Mouse (Mus musculus) liver, embryonic 15.5 days (tissue): Measurements from ENCODE around the gene Dmrtb1. TPM values are rescaled to one million over a fixed set of nuclear protein-coding genes. Genes with fewer than 3 reads are reported as not detected.

ENCODE experiments used
- ATAC-seq: fragments of 200-750 bp; cut with Nextera tagmentation; 2 replicates; pipeline ENCODE4 v1.8.0; 2017; ENCODE audit warnings: moderate number of reproducible peaks, mild to moderate bottlenecking, moderate library complexity; ENCODE audit not compliant: insufficient read depth
- H3K27ac ChIP-seq: fragments of 300-500 bp; sonication (generic); replicated peaks from 2 replicates; pipeline ENCODE4 v1.5.1; 2015; ENCODE audit warnings: mild to moderate bottlenecking, inconsistent platforms
- H3K27me3 ChIP-seq: fragments of 300-500 bp; sonication (generic); 2 replicates; pipeline ENCODE4 v1.6.1; 2015; ENCODE audit warnings: mild to moderate bottlenecking, inconsistent platforms
- H3K36me3 ChIP-seq: fragments of 300-500 bp; sonication (generic); replicated peaks from 2 replicates; pipeline ENCODE4 v1.6.1; 2015; ENCODE audit warnings: moderate library complexity, mild to moderate bottlenecking, inconsistent platforms
- H3K4me1 ChIP-seq: fragments of 300-500 bp; sonication (generic); replicated peaks from 2 replicates; pipeline ENCODE4 v1.6.1; 2015; ENCODE audit warnings: inconsistent platforms
- H3K4me2 ChIP-seq: fragments of 300-500 bp; sonication (generic); 2 replicates; pipeline ENCODE4 v1.6.1; 2015; ENCODE audit warnings: moderate library complexity, mild to moderate bottlenecking, inconsistent platforms
- H3K4me3 ChIP-seq: fragments of 300-500 bp; sonication (generic); replicated peaks from 2 replicates; pipeline ENCODE4 v1.5.1; 2015; ENCODE audit warnings: mild to moderate bottlenecking, inconsistent platforms
- H3K9ac ChIP-seq: fragments of 300-500 bp; sonication (generic); 2 replicates; pipeline ENCODE4 v1.6.1; 2015; ENCODE audit warnings: moderate library complexity, mild to moderate bottlenecking, inconsistent platforms
- H3K9me3 ChIP-seq: fragments of 300-500 bp; sonication (generic); replicated peaks from 2 replicates; pipeline ENCODE4 v1.6.1; 2016; ENCODE audit warnings: inconsistent platforms
- WGBS: fragments of 180-500 bp; shearing (Covaris S2); methylation state at CpG from one replicate; pipeline ENCODE4 v1.1.7; 2015; ENCODE audit warnings: mixed read lengths; ENCODE audit not compliant: insufficient replicate concordance; 5-methylcytosine and 5-hydroxymethylcytosine counted together
- polyA plus RNA-seq: library from polyadenylated mRNA; unstranded; fragments of >200 nt; fragmentation: Nextera tagmentation; extraction: Ambion mirVana; gene quantifications from 2 replicates; pipeline ENCODE4 v1.2.1, GENCODE M21; 2015

Dmrtb1 gene
- polyA plus RNA-seq, 1 experiment from 2014 or later = not detected

- no peak for ATAC-seq
Measured at GRCm38 (mm10) chr4:107716754-107717299, 32.8 kb upstream of the Dmrtb1 start.

GRCm38 (mm10) chr4:107706884-107707283, 22.9 kb upstream of the Dmrtb1 start:
- Histone ChIP-seq H3K27ac (no peak overlapping the region), H3K9ac (no peak overlapping the region), H3K9me3 (no peaks in the 10 kb centered on the region), H3K27me3 (no peaks in the 10 kb centered on the region), H3K36me3 (no peaks in the 10 kb centered on the region), H3K4me2 (no peak overlapping the region), H3K4me1 (no peaks in the 10 kb centered on the region), H3K4me3 (no peak overlapping the region)
- WGBS = 49% methylated on average over 4 of the region's 4 CpGs
- no peak for ATAC-seq

More at GRCm38 (mm10) chr4:107716754-107717299, 32.8 kb upstream of the Dmrtb1 start:
- Histone ChIP-seq H3K9me3 (no peaks in the 10 kb centered on the region), H3K27ac (no peak overlapping the region), H3K9ac (no peak overlapping the region), H3K4me1 (peaks cover 28% of the 10 kb centered on the region), H3K27me3 (peaks cover 3% of the 10 kb centered on the region), H3K36me3 (no peaks in the 10 kb centered on the region), H3K4me2 (no peak overlapping the region), H3K4me3 (no peak overlapping the region)
- 60% methylated on average over 9 of the region's 9 CpGs for WGBS

- H3K4me2 ChIP-seq = no peak overlapping the region
- H3K4me1 ChIP-seq = no peaks in the 10 kb centered on the region
- no peaks in the 10 kb centered on the region for H3K9me3 ChIP-seq
- H3K36me3 ChIP-seq = no peaks in the 10 kb centered on the region
- H3K9ac ChIP-seq = no peak overlapping the region
- H3K27me3 ChIP-seq = no peaks in the 10 kb centered on the region
- no peak overlapping the region for H3K4me3 ChIP-seq
- no peak for ATAC-seq
- no peak overlapping the region for H3K27ac ChIP-seq
- 59% methylated on average over 1 of the region's 1 CpGs for WGBS
Measured at GRCm38 (mm10) chr4:107704185-107704584, 20.2 kb upstream of the Dmrtb1 start.

GRCm38 (mm10) chr4:107701679-107702078, 17.6 kb upstream of the Dmrtb1 start:
- no peaks in the 10 kb centered on the region for H3K9me3 ChIP-seq

GRCm38 (mm10) chr4:107701116-107701515, 17.1 kb upstream of the Dmrtb1 start:
- no peak overlapping the region for H3K27ac ChIP-seq
- no peak overlapping the region for H3K4me2 ChIP-seq
- no peaks in the 10 kb centered on the region for H3K9me3 ChIP-seq
- no peaks in the 10 kb centered on the region for H3K36me3 ChIP-seq
- no peaks in the 10 kb centered on the region for H3K27me3 ChIP-seq
- H3K4me1 ChIP-seq = no peaks in the 10 kb centered on the region
- no peak overlapping the region for H3K4me3 ChIP-seq
- H3K9ac ChIP-seq = no peak overlapping the region
- 34% methylated on average over 11 of the region's 11 CpGs for WGBS
- ATAC-seq = no peak

More at GRCm38 (mm10) chr4:107701679-107702078, 17.6 kb upstream of the Dmrtb1 start:
- H3K4me2 ChIP-seq = no peak overlapping the region
- no peak overlapping the region for H3K27ac ChIP-seq
- no peak for ATAC-seq
- H3K9ac ChIP-seq = no peak overlapping the region
- H3K4me1 ChIP-seq = no peaks in the 10 kb centered on the region
- WGBS = 68% methylated on average over 11 of the region's 11 CpGs
- no peaks in the 10 kb centered on the region for H3K27me3 ChIP-seq
- H3K4me3 ChIP-seq = no peak overlapping the region
- H3K36me3 ChIP-seq = no peaks in the 10 kb centered on the region

- no peaks in the 10 kb centered on the region for H3K4me1 ChIP-seq
- H3K9ac ChIP-seq = no peak overlapping the region
- 0 out of 2 replicates have a peak, but pooled peaks cover under 1% of the 10 kb centered on the region for H3K27me3 ChIP-seq
- no peak overlapping the region for H3K27ac ChIP-seq
- H3K4me3 ChIP-seq = no peak overlapping the region
- no peaks in the 10 kb centered on the region for H3K36me3 ChIP-seq
- H3K9me3 ChIP-seq = no peaks in the 10 kb centered on the region
- no peak overlapping the region for H3K4me2 ChIP-seq
- WGBS = 78% methylated on average over 9 of the region's 9 CpGs
- no peak for ATAC-seq
Measured at GRCm38 (mm10) chr4:107699271-107699670, 15.2 kb upstream of the Dmrtb1 start.

GRCm38 (mm10) chr4:107693816-107694215, 9.8 kb upstream of the Dmrtb1 start:
- H3K9me3 ChIP-seq = no peaks in the 10 kb centered on the region
- H3K9ac ChIP-seq = no peak overlapping the region
- no peak overlapping the region for H3K4me2 ChIP-seq
- peaks cover 14% of the 10 kb centered on the region; the same call in 1 of the 2 replicates for H3K27me3 ChIP-seq
- H3K4me1 ChIP-seq = no peaks in the 10 kb centered on the region
- ATAC-seq = no peak
- H3K36me3 ChIP-seq = no peaks in the 10 kb centered on the region
- H3K27ac ChIP-seq = no peak overlapping the region
- 56% methylated on average over 5 of the region's 5 CpGs for WGBS
- no peak overlapping the region for H3K4me3 ChIP-seq

- Histone ChIP-seq H3K4me2 (no peak overlapping the region), H3K9ac (no peak overlapping the region), H3K4me3 (no peak overlapping the region), H3K27ac (no peak overlapping the region), H3K27me3 (peaks cover 19% of the 10 kb centered on the region), H3K36me3 (no peaks in the 10 kb centered on the region), H3K4me1 (no peaks in the 10 kb centered on the region; the same call in 1 of the 2 replicates), H3K9me3 (no peaks in the 10 kb centered on the region)
- 19% methylated on average over 11 of the region's 11 CpGs for WGBS
- ATAC-seq = no peak
Measured at GRCm38 (mm10) chr4:107688213-107688612, 4.2 kb upstream of the Dmrtb1 start.

- no peak overlapping the region for H3K9ac ChIP-seq
- 33% methylated on average over 12 of the region's 12 CpGs for WGBS
- H3K27me3 ChIP-seq = peaks cover 19% of the 10 kb centered on the region
- no peaks in the 10 kb centered on the region for H3K9me3 ChIP-seq
- no peaks in the 10 kb centered on the region; the same call in 1 of the 2 replicates for H3K4me1 ChIP-seq
- no peak overlapping the region for H3K4me2 ChIP-seq
- H3K36me3 ChIP-seq = no peaks in the 10 kb centered on the region
- ATAC-seq = no peak
- no peak overlapping the region for H3K27ac ChIP-seq
- no peak overlapping the region for H3K4me3 ChIP-seq
Measured at GRCm38 (mm10) chr4:107687127-107687526, 3.1 kb upstream of the Dmrtb1 start.

GRCm38 (mm10) chr4:107683006-107683756, 849 bp downstream of the Dmrtb1 start:
- Histone ChIP-seq H3K4me2 (no peak overlapping the region), H3K9ac (no peak overlapping the region), H3K27ac (no peak overlapping the region), H3K9me3 (no peaks in the 10 kb centered on the region), H3K36me3 (no peaks in the 10 kb centered on the region), H3K27me3 (peaks cover 16% of the 10 kb centered on the region; the same call in 1 of the 2 replicates), H3K4me3 (no peak overlapping the region), H3K4me1 (no peaks in the 10 kb centered on the region; the same call in 1 of the 2 replicates)
- WGBS = 80% methylated on average over 37 of the region's 37 CpGs
- no peak for ATAC-seq

- no peak overlapping the region for H3K9ac ChIP-seq
- no peak overlapping the region for H3K4me3 ChIP-seq
- H3K9me3 ChIP-seq = no peaks in the 10 kb centered on the region
- H3K4me1 ChIP-seq = no peaks in the 10 kb centered on the region
- H3K27ac ChIP-seq = no peak overlapping the region
- ATAC-seq = no peak
- no peaks in the 10 kb centered on the region for H3K36me3 ChIP-seq
- no peak overlapping the region for H3K4me2 ChIP-seq
- 34% methylated on average over 9 of the region's 9 CpGs for WGBS
- H3K27me3 ChIP-seq = peaks cover 12% of the 10 kb centered on the region; the same call in 1 of the 2 replicates
Measured at GRCm38 (mm10) chr4:107681099-107681849, 2.8 kb downstream of the Dmrtb1 start.
